Mouse (Mus musculus) A20 (cell line): ENCODE measurements around the gene Gemin2.
"Not testable (repeated sequence)": the region's sequence is repeated elsewhere in the genome, so short reads cannot be mapped to it uniquely, and the experiment has no call there.

ENCODE experiments used
- DNase-seq: peaks from one replicate; pipeline ENCODE4 v3.0.0-alpha.2; 2011; ENCODE audit warnings: low read depth, low spot score

Gene Gemin2

GRCm38 (mm10) chr12:59013234-59013633 is at the start of gene Gemin2:
Gene Gemin2, plus strand, starts transcription at chr12:59013393.
- DNase-seq: peak; percentile 96

GRCm38 (mm10) chr12:58964583-58964982 is 48.6 kb upstream of the Gemin2 start:
- DNase-seq: peak; percentile 38

GRCm38 (mm10) chr12:58976966-58977365 is 36.2 kb upstream of the Gemin2 start:
- peak; percentile 30 for DNase-seq

GRCm38 (mm10) chr12:58981178-58981661 is 32.0 kb upstream of the Gemin2 start:
- not testable (repeated sequence) for DNase-seq

GRCm38 (mm10) chr12:58985766-58986165 is 27.4 kb upstream of the Gemin2 start:
- no peak for DNase-seq

GRCm38 (mm10) chr12:59010482-59010881 is 2.7 kb upstream of the Gemin2 start:
- peak; percentile 46 for DNase-seq

GRCm38 (mm10) chr12:59011275-59011843 is 1.8 kb upstream of the Gemin2 start:
- DNase-seq: no peak

- peak; percentile 99 for DNase-seq
Observed at GRCm38 (mm10) chr12:59011844-59012709, 1.1 kb upstream of the Gemin2 start, which contains the start of gene Sec23a. Gene Sec23a, minus strand, starts transcription at chr12:59012017.

- DNase-seq: no peak
Observed at GRCm38 (mm10) chr12:59012710-59013091, 492 bp upstream of the Gemin2 start.

- DNase-seq: no peak
Observed at GRCm38 (mm10) chr12:59017970-59018369, 4.8 kb downstream of the Gemin2 start.

- DNase-seq: no peak
Observed at GRCm38 (mm10) chr12:59019891-59020290, 6.7 kb downstream of the Gemin2 start.

- no peak for DNase-seq
Observed at GRCm38 (mm10) chr12:59021306-59021705, 8.1 kb downstream of the Gemin2 start.

GRCm38 (mm10) chr12:59032101-59032500 is 18.9 kb downstream of the Gemin2 start:
- DNase-seq: peak; percentile 76

GRCm38 (mm10) chr12:59039162-59039970 is 26.2 kb downstream of the Gemin2 start:
- DNase-seq: peak; percentile 46

GRCm38 (mm10) chr12:59039971-59040844 is 27.0 kb downstream of the Gemin2 start:
- peak; percentile 99 for DNase-seq

- no peak for DNase-seq
Observed at GRCm38 (mm10) chr12:59040851-59041250, 27.7 kb downstream of the Gemin2 start.

GRCm38 (mm10) chr12:59052470-59052869 is 39.3 kb downstream of the Gemin2 start:
- DNase-seq: no peak

GRCm38 (mm10) chr12:59053166-59053565 is 40.0 kb downstream of the Gemin2 start:
- no peak for DNase-seq

- no peak for DNase-seq
Observed at GRCm38 (mm10) chr12:59053976-59054375, 40.8 kb downstream of the Gemin2 start.

- no peak for DNase-seq
Observed at GRCm38 (mm10) chr12:59055196-59055850, 42.1 kb downstream of the Gemin2 start.
